Mouse (Mus musculus): ENCODE data around the gene Cryba2.

Cryba2 gene

DNA sequence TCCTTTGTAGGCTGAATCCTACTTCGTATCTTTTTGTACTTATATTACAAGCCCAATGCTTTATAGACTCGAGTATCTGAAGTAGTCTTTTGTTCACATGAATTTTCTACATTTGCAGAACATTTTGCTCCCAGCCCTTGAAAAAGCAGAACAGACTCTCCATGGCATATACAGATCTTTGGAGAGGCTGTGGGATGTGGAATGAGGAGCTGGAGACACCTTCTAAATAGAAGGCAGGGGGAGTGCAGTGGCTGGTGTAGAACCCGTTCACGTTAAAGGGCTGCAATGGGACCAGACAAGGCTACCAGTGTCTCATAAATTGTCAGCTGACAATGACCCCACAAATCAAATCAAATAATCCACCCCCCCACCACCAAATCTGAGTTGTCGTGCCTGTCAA is 44.0 kb downstream of the Cryba2 start:
- no peak for DNase-seq (ENCODE audit: low read depth, low spot score)

- DNase-seq (ENCODE audit: low read depth, low spot score), result no peak
Observed at GRCm38 (mm10) chr1:74846341-74846740, 46.6 kb downstream of the Cryba2 start.

- no peak for DNase-seq (ENCODE audit: low read depth, low spot score)
Observed at GRCm38 (mm10) chr1:74843090-74843489, 49.9 kb downstream of the Cryba2 start.

All from mesoderm, embryonic 11.5 days (tissue).